Mouse (Mus musculus) heart, adult 18-20 months (tissue): ENCODE results near the gene Osgepl1. TPM values are rescaled to one million over a fixed set of nuclear protein-coding genes. Genes with fewer than 3 reads are reported as not detected.
"Not testable (repeated sequence)": the region's sequence is repeated elsewhere in the genome, so short reads cannot be mapped to it uniquely, and the experiment has no call there.

Source experiments
- DNase-seq, 2 experiments: peaks; one replicate each; pipeline ENCODE4 v3.0.0; 2021 to 2022; ENCODE audit warnings: mixed read lengths in 1 of 2
- long read RNA-seq, 2 experiments: library from polyadenylated mRNA; stranded (forward); transcript quantifications; one replicate each; pipeline ENCODE4 v2.0.0; 2021
- total RNA-seq, 2 experiments: library from RNA; stranded (reverse); gene quantifications; 2 replicates each; pipeline ENCODE4 v1.2.3; 2021

The Osgepl1 gene
- 10 to 100 TPM; 57.9 to 61.4 TPM for total RNA-seq
- long read RNA-seq, experiment 1, transcript Osgepl1-201 (8 exons, 1,868 nt): major isoform, 42 of 73 reads
- long read RNA-seq, experiment 1, partial matches to known transcripts: 0 of 73 reads
- long read RNA-seq, experiment 1, other reads (novel, unspliced or antisense): 29 of 73 reads
- long read RNA-seq, experiment 2, transcript Osgepl1-201 (8 exons, 1,868 nt): major isoform, 25 of 40 reads
- long read RNA-seq, experiment 2, partial matches to known transcripts: 2 of 40 reads
- long read RNA-seq, experiment 2, other reads (novel, unspliced or antisense): 13 of 40 reads

- peak; percentile 90 to 92 for DNase-seq
Measured at GRCm38 (mm10) chr1:53312989-53313967, at the start of gene Osgepl1. Gene Osgepl1, plus strand, starts transcription at chr1:53313624.

- not testable (repeated sequence) for DNase-seq
Measured at GRCm38 (mm10) chr1:53264958-53265612, 48.3 kb upstream of the Osgepl1 start.

- peak; percentile 38 to 64 for DNase-seq
Measured at GRCm38 (mm10) chr1:53269901-53270300, 43.5 kb upstream of the Osgepl1 start.

DNA sequence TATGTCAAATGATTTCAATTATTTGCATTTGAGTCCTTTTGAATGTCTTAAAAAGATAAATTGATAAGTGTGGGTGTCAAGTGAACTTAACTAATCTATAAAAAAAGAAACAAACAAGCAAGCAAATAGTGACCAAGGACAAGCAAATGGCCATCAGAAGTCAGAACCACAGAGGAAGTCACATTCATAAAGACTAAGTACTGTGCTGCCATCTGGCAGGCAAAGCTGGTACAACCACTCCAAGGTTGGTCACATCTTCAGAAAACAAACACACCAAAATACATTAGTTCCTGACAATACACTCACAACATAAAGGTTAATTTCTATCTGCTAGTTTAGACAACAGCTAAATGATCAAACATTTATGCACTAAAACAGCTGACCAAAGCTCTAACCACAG lies 40.8 kb upstream of the Osgepl1 start:
- peak; percentile 3 to 48 for DNase-seq

- DNase-seq: no peak
Measured at GRCm38 (mm10) chr1:53291197-53291596, 22.2 kb upstream of the Osgepl1 start.

DNA sequence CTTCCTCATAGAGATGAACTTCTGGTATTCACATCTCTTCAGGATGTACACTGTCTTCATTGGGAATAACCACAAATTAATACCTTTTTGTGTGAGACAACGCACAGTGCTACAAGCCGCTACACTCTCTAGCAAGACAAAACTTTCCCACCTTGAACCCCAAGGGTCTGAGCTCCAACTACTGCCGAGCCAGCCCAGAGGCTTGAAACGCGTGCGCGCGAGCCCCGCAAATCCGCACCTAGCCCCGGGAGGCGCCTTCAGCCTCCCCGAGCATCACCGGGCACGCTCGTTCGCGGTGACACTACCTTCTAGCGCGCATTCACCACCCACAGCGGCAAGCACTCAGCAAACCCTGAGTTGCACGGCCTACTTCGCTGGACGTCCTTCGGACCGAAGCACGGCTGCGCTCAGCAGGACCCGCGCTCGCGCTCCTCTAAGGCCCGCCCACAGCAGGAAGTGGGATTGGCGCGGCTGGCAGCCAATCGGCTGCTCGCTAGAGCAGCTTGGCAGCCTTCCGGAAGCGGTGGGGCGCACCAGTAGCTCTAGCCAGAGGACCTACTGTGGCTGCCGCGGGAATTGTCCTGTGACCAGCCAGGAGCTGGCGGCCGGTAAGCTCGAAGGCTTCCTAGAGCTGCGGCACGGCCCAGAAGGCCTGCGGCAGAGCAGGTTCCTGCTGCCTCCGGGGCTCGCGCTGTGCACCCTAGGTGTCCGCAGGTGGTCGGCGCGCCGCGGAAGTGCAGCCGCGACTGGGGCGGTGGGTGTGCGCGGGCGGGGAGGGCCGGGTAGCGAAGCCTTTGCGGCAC lies 16.6 kb upstream of the Osgepl1 start, which contains the start of the genes Pms1, Ormdl1 and Gm28778:
TSS of gene Pms1 (minus strand) at position 438 of the 803 bp plus-strand sequence.
TSS of gene Ormdl1 (plus strand) at position 515 of the 803 bp plus-strand sequence.
TSS of gene Gm28778 (plus strand) at position 531 of the 803 bp plus-strand sequence.
- DNase-seq: peak; percentile 97 to 98

GRCm38 (mm10) chr1:53300506-53300905 lies 12.9 kb upstream of the Osgepl1 start:
- DNase-seq: no peak

- DNase-seq: no peak
Measured at GRCm38 (mm10) chr1:53321662-53322344, 8.4 kb downstream of the Osgepl1 start.

DNA sequence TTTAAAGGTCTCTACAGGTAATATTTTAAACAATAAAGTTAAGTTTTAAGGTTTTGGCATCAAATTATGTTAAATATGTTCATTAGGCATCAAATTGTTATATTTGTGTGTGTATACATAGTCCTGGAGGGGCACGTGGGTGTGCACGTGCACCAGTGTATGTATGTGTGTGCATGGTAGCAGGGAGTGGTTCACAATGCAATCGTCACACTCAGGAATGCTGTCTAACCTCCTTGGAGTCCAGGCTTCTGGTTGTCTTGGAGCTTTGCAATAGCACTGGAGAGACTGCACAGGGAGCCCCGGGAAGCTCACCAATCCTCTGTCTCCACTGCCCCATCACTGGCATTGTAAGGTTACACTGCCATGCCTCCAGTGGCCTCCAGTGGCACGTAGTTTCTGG lies 9.8 kb downstream of the Osgepl1 start:
- no peak for DNase-seq

DNA sequence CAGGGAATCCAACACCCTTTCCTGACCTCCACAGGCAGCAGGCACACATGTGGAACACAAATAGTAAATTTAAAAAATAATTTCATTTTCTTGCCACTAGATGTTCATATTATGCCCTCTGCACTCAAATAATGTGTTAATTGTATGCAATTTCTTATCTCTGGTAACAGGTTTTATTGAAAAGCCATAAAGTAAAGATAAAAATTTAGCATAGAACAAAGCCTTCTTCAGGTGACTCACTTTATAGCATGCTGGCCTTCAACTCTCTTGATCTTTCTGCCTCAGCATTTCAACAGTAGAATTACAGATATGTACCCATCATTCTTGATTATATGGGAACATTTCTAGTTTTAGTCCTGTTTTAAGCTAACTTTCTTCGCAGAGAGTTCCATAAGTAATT lies 10.9 kb downstream of the Osgepl1 start:
- DNase-seq: no peak

DNA sequence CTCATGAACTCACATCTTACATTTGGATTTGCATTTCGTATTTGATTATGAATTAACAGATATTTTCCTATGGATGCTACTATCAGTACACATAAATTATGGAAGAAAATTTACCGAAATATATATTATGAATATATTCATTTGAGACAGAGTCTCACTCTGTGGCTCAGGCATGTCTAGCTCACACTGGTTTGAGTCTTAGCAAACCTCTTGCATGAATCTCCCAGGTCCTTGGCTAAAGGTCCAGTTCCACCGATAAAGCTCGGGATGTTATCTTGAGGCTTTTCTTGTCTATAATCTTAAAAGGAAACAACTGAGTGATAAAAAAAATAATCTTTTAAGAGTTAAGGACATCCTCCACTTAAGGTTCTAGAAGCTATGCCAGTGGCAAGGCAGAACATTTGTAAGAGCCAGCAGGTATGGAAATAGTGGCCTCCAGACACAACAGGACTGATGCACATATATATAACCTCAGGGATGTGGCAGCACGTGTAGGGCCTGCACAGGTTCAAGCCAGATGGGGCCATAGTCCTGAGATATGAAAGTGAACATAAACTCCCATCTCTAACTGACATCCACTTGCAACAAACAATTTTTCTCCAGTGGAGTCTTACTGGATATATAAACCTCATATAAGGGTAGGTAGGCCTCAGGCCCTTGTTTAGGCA lies 11.5 kb downstream of the Osgepl1 start:
- no peak for DNase-seq

GRCm38 (mm10) chr1:53333527-53333926 lies 20.1 kb downstream of the Osgepl1 start:
- not testable (repeated sequence) for DNase-seq

DNA sequence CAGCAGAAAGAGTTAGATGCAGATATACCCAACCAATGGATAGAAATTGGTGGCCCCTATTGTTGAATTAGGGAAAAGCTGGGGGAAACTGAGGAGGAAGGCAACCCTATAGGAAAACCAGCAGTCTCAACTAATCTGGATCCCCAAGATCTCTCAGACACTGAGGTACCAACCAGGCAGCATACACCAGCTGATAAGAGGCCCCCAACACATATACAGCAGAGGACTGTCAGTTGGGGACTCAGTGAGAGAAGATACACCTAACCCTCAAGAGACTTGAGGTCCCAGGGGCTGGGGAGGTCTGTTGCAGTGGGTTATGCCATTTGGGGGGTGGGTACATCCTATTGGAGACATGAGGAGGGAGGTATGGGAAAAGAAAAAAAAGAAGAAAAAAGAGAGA lies 22.0 kb downstream of the Osgepl1 start:
- no peak for DNase-seq

- not testable (repeated sequence) for DNase-seq
Measured at GRCm38 (mm10) chr1:53337403-53337802, 24.0 kb downstream of the Osgepl1 start.

DNA sequence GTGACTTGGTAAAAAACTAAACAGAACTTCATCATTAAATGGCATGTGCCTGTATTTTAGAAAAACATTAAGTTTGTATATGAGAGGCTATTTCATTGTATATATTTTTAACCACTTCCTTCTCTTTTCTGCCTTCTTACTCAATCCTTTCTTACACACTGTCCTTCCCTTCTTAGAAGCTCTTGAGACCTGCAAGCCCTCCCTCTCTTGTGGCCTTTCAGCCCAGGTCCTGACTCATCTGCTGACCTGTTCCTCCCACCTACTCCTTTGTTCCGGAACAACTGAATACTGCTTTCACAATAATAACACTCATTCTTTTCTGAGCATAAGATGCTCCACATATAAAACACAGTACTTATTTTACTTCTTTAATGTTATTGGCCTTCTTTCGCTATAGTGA lies 27.6 kb downstream of the Osgepl1 start:
- DNase-seq: no peak

GRCm38 (mm10) chr1:53352327-53353261 lies 39.2 kb downstream of the Osgepl1 start, which contains the start of the genes Asdurf, Gm28551 and Asnsd1:
Gene Asdurf, minus strand, starts transcription at chr1:53352619.
Gene Gm28551, minus strand, starts transcription at chr1:53352667.
Gene Asnsd1, minus strand, starts transcription at chr1:53352752.
- peak; percentile 98 to 100 for DNase-seq

DNA sequence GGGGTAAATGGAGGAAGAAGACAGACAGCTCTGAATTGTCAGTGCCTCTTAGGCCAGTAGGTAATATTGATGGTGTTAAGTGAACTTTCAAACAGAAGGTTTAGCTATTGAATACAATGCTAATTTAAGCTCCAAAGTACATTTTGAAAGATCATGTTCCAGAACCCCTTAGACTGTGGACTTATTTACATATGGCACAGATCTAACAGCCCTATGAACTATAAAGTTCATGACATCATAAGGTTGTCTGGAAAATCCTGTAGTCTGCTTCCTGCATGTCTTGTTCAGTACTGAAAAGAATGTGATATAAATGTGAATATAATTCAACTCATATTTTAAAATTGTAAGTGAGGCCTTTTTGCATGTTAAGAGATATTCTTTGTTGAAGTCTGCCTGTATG lies 45.6 kb downstream of the Osgepl1 start:
- no peak for DNase-seq
